Mouse (Mus musculus): ENCODE results near the gene Enthd1.

GRCm38 (mm10) chr15:80454486-80454885 is 110.5 kb downstream of the Enthd1 start:
- TF ChIP-seq GATA1 (IDR thresholded peaks at IDR 0.05; ENCODE audit: borderline replicate concordance, low read length), result no peak
- no peak for TF ChIP-seq CTCF (IDR thresholded peaks at IDR 0.05; ENCODE audit: low read depth, low read length)
- no peak for TF ChIP-seq POLR2AphosphoS5 (IDR thresholded peaks at IDR 0.05; ENCODE audit: insufficient replicate concordance, low read depth, low read length)
- no peak for TF ChIP-seq TAL1 (conservative IDR thresholded peaks at IDR 0.05; ENCODE audit: low read depth, low read length)
